Mouse (Mus musculus) forebrain, postnatal 0 days (tissue): ENCODE results near the gene Zfp462. TPM values are rescaled to one million over a fixed set of nuclear protein-coding genes. Genes with fewer than 3 reads are reported as not detected.
"Not testable (repeated sequence)": the region's sequence is repeated elsewhere in the genome, so short reads cannot be mapped to it uniquely, and the experiment has no call there.

ENCODE experiments used
- ATAC-seq: fragments of 200-750 bp; cut with Nextera tagmentation; 2 replicates; pipeline ENCODE4 v1.8.0; 2017; ENCODE audit warnings: mild to moderate bottlenecking, moderate library complexity
- DNase-seq: peaks from one replicate; pipeline ENCODE4 v3.0.0-alpha.2; 2015
- H3K27ac ChIP-seq: fragments of 300-500 bp; sonication (generic); 2 replicates; pipeline ENCODE4 v1.5.1; 2014; ENCODE audit warnings: low read depth, mild to moderate bottlenecking, antibody characterized with exemption, low read length, moderate library complexity, mixed read lengths
- H3K27me3 ChIP-seq: fragments of 300-500 bp; sonication (generic); 2 replicates; pipeline ENCODE4 v1.6.1; 2014; ENCODE audit warnings: mild to moderate bottlenecking, low read length, mixed read lengths; ENCODE audit not compliant: insufficient read depth
- H3K36me3 ChIP-seq: fragments of 300-500 bp; sonication (generic); 2 replicates; pipeline ENCODE4 v1.6.1; 2014; ENCODE audit warnings: mild to moderate bottlenecking, moderate library complexity; ENCODE audit not compliant: insufficient read depth
- H3K4me1 ChIP-seq: fragments of 300-500 bp; sonication (generic); 2 replicates; pipeline ENCODE4 v1.6.1; 2014; ENCODE audit warnings: antibody characterized with exemption; ENCODE audit not compliant: insufficient read depth
- H3K4me2 ChIP-seq: fragments of 300-500 bp; sonication (generic); 2 replicates; pipeline ENCODE4 v1.6.1; 2014; ENCODE audit warnings: low read depth, mild to moderate bottlenecking, moderate library complexity
- H3K4me3 ChIP-seq: fragments of 300-500 bp; sonication (generic); 2 replicates; pipeline ENCODE4 v1.5.1; 2014; ENCODE audit warnings: low read depth, low read length, mixed read lengths
- H3K9ac ChIP-seq: fragments of 300-500 bp; sonication (generic); 2 replicates; pipeline ENCODE4 v1.6.1; 2014; ENCODE audit warnings: mild to moderate bottlenecking
- H3K9me3 ChIP-seq: fragments of 300-500 bp; sonication (generic); 2 replicates; pipeline ENCODE4 v1.6.1; 2016; ENCODE audit warnings: low read length
- CTCF ChIP-seq: sonication (generic); IDR thresholded peaks from 2 replicates; pipeline ENCODE4 v1.5.1; 2016; ENCODE audit warnings: antibody characterized with exemption, control low read depth, low read depth
- WGBS: fragments of 180-500 bp; shearing (Covaris S2); extraction: QIAGEN DNeasy Blood & Tissue Kit; methylation state at CpG from one replicate; pipeline ENCODE4 v1.1.7; 2014; 5-methylcytosine and 5-hydroxymethylcytosine counted together
- polyA plus RNA-seq: library from polyadenylated mRNA; unstranded; fragments of >200 nt; fragmentation: Nextera tagmentation; extraction: Ambion mirVana; gene quantifications from 2 replicates; pipeline ENCODE4 v1.2.1, GENCODE M21; 2015
- total RNA-seq: library from RNA; depleted of rRNA; stranded (reverse); fragments of >200 nt; gene quantifications from 2 replicates; pipeline ENCODE4 v1.2.3, GENCODE M21; 2014

Gene Zfp462
- total and polyA plus RNA-seq, 2 experiments from 2014 or later = 6.2 to 48.4 TPM

DNA sequence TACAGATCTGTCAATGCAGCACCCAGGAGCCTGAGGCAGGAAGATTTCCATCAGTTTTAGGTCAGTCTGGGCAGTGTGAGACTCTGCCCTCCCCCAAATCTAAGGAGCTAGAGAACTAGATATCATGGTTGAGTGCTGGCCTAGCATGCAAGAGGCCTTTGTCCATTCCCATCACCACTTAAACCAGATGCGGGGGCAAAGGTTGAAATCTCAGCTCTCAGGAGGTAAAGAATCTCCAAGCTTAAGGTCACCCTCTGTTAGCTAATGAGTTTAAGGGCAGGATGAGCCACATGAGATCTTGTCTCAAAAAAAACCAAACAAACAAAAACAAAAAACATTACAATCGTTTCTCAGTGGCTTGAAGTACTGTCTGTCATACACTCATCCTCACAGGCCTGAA lies 20.5 kb upstream of the Zfp462 start:
- H3K27ac ChIP-seq = no peak overlapping the region
- no peak overlapping the region for H3K4me3 ChIP-seq
- no peaks in the 10 kb centered on the region for H3K4me1 ChIP-seq
- H3K4me2 ChIP-seq = no peak overlapping the region
- TF ChIP-seq CTCF = no peak
- ATAC-seq (no peak), DNase-seq (no peak)
- 92% methylated on average over 2 of the region's 2 CpGs for WGBS
- no peaks in the 10 kb centered on the region for H3K27me3 ChIP-seq
- no peaks in the 10 kb centered on the region for H3K36me3 ChIP-seq
- H3K9me3 ChIP-seq = no peaks in the 10 kb centered on the region
- H3K9ac ChIP-seq = no peak overlapping the region

DNA sequence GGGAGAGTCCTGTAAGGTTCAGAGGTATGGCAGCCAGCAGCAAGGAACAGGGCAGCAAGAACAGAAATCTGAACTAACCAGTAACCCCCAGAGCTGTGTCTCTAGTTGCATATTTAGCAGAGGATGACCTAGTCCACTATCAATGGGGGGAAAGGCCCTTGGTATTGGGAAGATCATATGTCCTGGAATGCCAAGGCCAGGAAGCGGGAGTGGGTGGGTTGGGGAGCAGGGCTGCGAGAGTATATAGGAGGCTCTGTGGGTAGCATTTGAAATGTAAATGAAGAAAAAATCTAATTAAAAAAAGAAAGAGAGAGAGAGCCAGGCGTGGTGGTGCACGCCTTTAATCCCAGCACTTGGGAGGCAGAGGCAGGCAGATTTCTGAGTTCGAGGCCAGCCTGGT lies 18.4 kb upstream of the Zfp462 start:
- H3K27ac ChIP-seq, ATAC-seq, H3K27me3 ChIP-seq, H3K4me2 ChIP-seq, H3K36me3 ChIP-seq, H3K9me3 ChIP-seq, H3K9ac ChIP-seq, H3K4me1 ChIP-seq, DNase-seq, H3K4me3 ChIP-seq: not testable (repeated sequence)
- WGBS = 87% methylated on average over 5 of the region's 5 CpGs

DNA sequence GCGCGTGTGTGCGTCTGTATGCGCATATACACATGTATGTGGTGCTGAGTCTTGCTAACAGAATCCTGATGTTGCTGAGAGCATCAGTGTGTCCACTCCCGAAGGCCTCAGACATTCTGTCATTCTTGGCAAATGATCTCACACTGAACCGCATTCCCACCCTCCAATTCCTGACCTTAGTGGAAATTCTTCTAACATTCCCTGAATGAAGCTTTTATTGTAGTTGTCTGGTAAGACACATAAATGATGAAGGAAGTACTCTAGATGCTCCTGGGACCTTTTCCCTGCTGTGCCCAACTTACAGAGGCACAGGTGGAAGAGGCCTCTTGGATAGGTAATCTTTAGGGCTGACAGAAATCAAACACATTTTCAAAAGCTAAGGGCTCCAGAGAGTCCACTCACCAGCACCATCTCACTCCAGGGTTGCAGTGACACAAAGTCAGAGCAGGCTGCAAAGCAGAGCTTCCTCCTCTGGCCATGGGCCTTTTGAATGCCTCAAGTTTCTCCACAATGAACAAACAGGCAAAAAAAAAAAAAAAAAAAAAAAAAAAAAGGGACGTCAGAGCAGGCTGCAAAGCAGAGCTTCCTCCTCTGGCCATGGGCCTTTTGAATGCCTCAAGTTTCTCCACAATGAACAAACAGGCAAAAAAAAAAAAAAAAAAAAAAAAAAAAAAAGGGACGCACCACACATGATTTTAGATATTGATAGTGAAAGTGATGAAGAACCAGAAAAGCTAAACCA lies 17.4 kb upstream of the Zfp462 start:
- H3K9ac ChIP-seq, H3K4me2 ChIP-seq, H3K27me3 ChIP-seq, H3K27ac ChIP-seq, H3K9me3 ChIP-seq, H3K36me3 ChIP-seq, H3K4me1 ChIP-seq, ATAC-seq, H3K4me3 ChIP-seq, DNase-seq: not testable (repeated sequence)
- WGBS = 84% methylated on average over 8 of the region's 8 CpGs

DNA sequence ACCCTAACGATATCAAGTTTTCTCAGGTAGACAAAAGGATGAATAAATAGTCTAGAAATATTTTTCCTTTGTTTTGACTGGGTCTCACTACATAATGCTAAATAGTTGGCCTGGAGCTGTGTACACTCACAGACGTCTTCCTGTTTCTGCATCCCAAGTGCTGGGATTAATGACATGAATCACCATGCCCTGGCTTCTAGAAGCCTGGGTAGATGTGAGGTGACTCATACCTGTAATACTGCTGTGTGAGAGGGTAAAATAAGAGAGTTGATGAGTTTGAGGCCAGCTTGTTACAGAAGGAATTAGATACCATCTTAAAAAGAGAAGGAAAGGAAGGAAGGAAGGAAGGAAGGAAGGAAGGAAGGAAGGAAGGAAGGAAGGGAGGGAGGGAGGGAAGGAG lies 15.2 kb upstream of the Zfp462 start:
- no peaks in the 10 kb centered on the region for H3K36me3 ChIP-seq
- 33% methylated on average over 2 of the region's 2 CpGs for WGBS
- no peaks in the 10 kb centered on the region for H3K27me3 ChIP-seq
- no peak overlapping the region for H3K27ac ChIP-seq
- H3K4me2 ChIP-seq = no peak overlapping the region
- DNase-seq (no peak), ATAC-seq (no peak)
- no peak overlapping the region for H3K9ac ChIP-seq
- H3K9me3 ChIP-seq = no peaks in the 10 kb centered on the region
- no peaks in the 10 kb centered on the region for H3K4me1 ChIP-seq
- no peak overlapping the region for H3K4me3 ChIP-seq
- TF ChIP-seq CTCF = no peak

DNA sequence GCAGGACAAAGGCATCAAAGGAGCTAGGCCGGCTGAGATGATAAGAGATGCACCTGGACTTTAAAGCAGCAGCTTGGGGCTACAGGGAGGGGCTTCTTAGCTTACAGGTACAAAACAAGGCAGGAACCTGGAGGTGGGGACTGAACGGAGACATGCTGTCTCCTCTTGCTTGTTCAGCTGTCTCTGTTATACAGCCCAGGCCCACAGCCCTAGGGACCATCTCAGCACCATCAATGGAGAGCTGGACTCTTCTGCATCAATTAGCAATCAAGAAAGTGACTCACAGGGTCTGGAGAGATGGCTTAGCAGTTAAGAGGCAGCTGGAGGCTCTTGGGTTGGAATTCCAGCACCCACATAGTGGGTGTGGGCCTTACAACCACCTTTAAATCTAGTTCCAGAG lies 12.2 kb upstream of the Zfp462 start:
- DNase-seq = no peak
- Histone ChIP-seq H3K4me3 (no peak overlapping the region), H3K9me3 (no peaks in the 10 kb centered on the region), H3K27ac (no peak overlapping the region), H3K4me2 (no peak overlapping the region), H3K9ac (no peak overlapping the region), H3K27me3 (no peaks in the 10 kb centered on the region), H3K36me3 (no peaks in the 10 kb centered on the region), H3K4me1 (no peaks in the 10 kb centered on the region)
- ATAC-seq = no peak
- 56% methylated on average over 2 of the region's 2 CpGs for WGBS
- no peak for TF ChIP-seq CTCF

DNA sequence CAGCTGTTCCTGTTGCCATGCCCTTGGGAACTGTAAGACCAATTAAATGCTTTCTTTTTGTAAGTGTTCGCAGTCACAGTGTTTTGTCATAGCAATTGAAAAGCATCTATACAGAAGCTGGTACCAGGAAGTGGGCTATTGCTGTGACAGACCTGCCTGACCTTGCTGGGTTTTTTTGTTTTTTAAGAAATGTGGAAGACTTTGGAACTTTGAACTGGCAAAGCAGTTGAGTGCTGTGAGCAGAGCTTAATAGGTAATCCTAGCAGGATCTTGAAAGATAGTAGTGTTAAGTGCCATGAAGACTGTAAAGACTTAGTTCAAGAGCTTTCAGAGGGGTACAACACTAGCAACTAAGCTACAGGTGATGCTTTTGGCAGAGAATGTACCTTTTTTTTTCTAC lies 7.7 kb upstream of the Zfp462 start:
- Histone ChIP-seq H3K9me3 (no peaks in the 10 kb centered on the region), H3K27ac (no peak overlapping the region), H3K4me2 (no peak overlapping the region), H3K4me1 (no peaks in the 10 kb centered on the region), H3K9ac (no peak overlapping the region), H3K36me3 (no peaks in the 10 kb centered on the region), H3K4me3 (no peak overlapping the region), H3K27me3 (no peaks in the 10 kb centered on the region)
- no peak for TF ChIP-seq CTCF
- 69% methylated on average over 1 of the region's 1 CpGs for WGBS
- ATAC-seq (no peak), DNase-seq (no peak)

DNA sequence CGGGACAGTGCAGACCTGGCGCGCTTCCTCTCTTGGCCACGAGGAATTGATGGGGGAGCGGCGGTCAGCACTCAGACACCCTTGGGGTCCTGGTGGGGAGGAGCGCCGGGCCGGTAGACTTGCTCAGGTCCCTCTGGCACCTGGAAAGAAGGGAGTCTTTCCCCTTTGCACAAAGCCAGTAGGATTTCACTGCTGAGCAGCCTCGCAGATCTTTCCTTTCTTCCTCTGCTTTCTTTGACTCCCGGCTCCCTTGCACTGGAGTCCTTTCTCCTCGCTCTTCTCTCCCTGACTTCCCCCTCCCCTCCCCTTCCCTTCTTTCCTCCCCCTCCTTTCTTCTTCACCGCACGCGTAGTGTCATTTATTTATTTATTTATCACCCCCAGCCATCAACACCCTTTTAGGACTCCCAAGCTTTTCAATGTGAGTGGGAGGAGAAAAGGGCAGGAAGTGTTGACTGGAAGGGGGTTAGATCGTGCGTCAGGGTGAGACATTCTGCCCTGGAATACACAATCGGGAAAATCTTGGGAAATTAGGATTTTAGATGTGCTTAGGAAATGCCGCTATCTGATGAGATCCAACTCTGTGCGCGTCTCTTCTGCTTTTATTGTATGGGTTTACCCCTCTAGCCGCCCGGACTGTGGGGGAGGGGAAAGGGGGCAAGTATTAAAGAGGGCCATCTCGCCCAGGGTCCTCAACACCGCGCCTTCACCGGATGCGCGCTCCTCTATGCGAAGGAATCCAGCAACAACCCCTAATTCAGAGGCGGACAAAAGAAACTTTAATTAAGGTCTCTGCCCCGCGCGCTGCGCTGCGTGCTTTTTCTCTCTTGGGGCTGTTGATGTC lies 976 bp downstream of the Zfp462 start:
- ATAC-seq = peak; percentile 10
- under 1% methylated on average over 36 of the region's 36 CpGs for WGBS
- Histone ChIP-seq H3K36me3 (no peaks in the 10 kb centered on the region), H3K4me3 (peak overlapping the region; percentile 67), H3K9ac (peak overlapping the region; percentile 85), H3K9me3 (no peaks in the 10 kb centered on the region), H3K27ac (peak overlapping the region; percentile 98), H3K4me2 (peak overlapping the region; percentile 84), H3K4me1 (peaks cover 9% of the 10 kb centered on the region), H3K27me3 (no peaks in the 10 kb centered on the region)
- no peak; the same call in 1 of the 2 replicates for TF ChIP-seq CTCF
- no peak for DNase-seq
